Comparison of ENCODE assay signal across 28 mouse cellular contexts in genomic region chr9:109105648-109106047, GRCm38 (mm10). TPM values are rescaled to one million over a fixed set of nuclear protein-coding genes. Genes with fewer than 3 reads are reported as not detected.
DNase-seq lines count a peak whose midpoint lies in the region; ATAC-seq and TF ChIP-seq lines count a peak whose summit lies in the region.
"Had no signal": no experiment of that assay in that cellular context is flagged by ENCODE, and none has a peak within 500 bp of the region (broad histone marks: within the 10 kb centered on the region; RNA-seq: fewer than 3 reads in every experiment).

No protein-coding gene starts in this region.

- H3K9ac ChIP-seq in forebrain, embryonic 14.5 days (ENCODE audit: low read length): peak overlapping the region; percentile 17; the same call in 1 of the 2 replicates
- no peak overlapping the region for H3K9ac ChIP-seq in forebrain, embryonic 16.5 days (replicated peaks; ENCODE audit: low read depth, low read length)
- H3K9ac ChIP-seq in hindbrain, embryonic 16.5 days (ENCODE audit: low read depth, low read length): no peak overlapping the region
- no peak overlapping the region for H3K9ac ChIP-seq in hindbrain, embryonic 11.5 days (ENCODE audit: low read depth, low read length)
- H3K9ac ChIP-seq: embryonic facial prominence, embryonic 12.5 days; heart, embryonic 12.5 days; liver, embryonic 14.5 days; midbrain, embryonic 13.5 days had no signal

- no peaks in the 10 kb centered on the region for H3K9me3 ChIP-seq in forebrain, embryonic 14.5 days (replicated peaks; ENCODE audit: control insufficient read depth, low read length)
- H3K9me3 ChIP-seq in forebrain, embryonic 16.5 days (ENCODE audit: control insufficient read depth, low read length): no peaks in the 10 kb centered on the region
- H3K9me3 ChIP-seq in hindbrain, embryonic 16.5 days (ENCODE audit: control insufficient read depth, low read length): no peaks in the 10 kb centered on the region
- no peaks in the 10 kb centered on the region for H3K9me3 ChIP-seq in hindbrain, embryonic 11.5 days (ENCODE audit: control insufficient read depth, low read length)
- H3K9me3 ChIP-seq: embryonic facial prominence, embryonic 12.5 days; heart, embryonic 12.5 days; hindbrain, embryonic 10.5 days; midbrain, embryonic 13.5 days had no signal

- TF ChIP-seq CTCF in layer of hippocampus, adult 2 months (conservative IDR thresholded peaks at IDR 0.05): no peak

- no peaks in the 10 kb centered on the region for H3K4me1 ChIP-seq in forebrain, embryonic 14.5 days (ENCODE audit: control insufficient read depth, insufficient read depth, low read length)
- H3K4me1 ChIP-seq in forebrain, embryonic 16.5 days (replicated peaks; ENCODE audit: control insufficient read depth, insufficient read depth, low read length): 0 out of 2 replicates have a peak, but pooled peaks cover 3% of the 10 kb centered on the region
- H3K4me1 ChIP-seq in hindbrain, embryonic 16.5 days (ENCODE audit: control insufficient read depth, insufficient read depth, low read depth, low read length): peaks cover 4% of the 10 kb centered on the region; the same call in 1 of the 2 replicates
- H3K4me1 ChIP-seq in hindbrain, embryonic 11.5 days (replicated peaks; ENCODE audit: control insufficient read depth, insufficient read depth, low read length): no peaks in the 10 kb centered on the region
- H3K4me1 ChIP-seq: embryonic facial prominence, embryonic 12.5 days had no signal

- peaks cover 98% of the 10 kb centered on the region for H3K36me3 ChIP-seq in forebrain, embryonic 14.5 days (ENCODE audit: control insufficient read depth, insufficient read depth, low read length)
- peaks cover 41% of the 10 kb centered on the region for H3K36me3 ChIP-seq in forebrain, embryonic 16.5 days (ENCODE audit: control insufficient read depth, insufficient read depth)
- peaks cover 34% of the 10 kb centered on the region for H3K36me3 ChIP-seq in hindbrain, embryonic 16.5 days (ENCODE audit: control insufficient read depth, insufficient read depth, low read length)
- H3K36me3 ChIP-seq in hindbrain, embryonic 11.5 days (ENCODE audit: control insufficient read depth, insufficient read depth, low read length): peaks cover 19% of the 10 kb centered on the region

- ATAC-seq in forebrain, embryonic 14.5 days: no peak
- ATAC-seq in forebrain, embryonic 16.5 days: no peak
- ATAC-seq in hindbrain, embryonic 16.5 days: no peak
- ATAC-seq in hindbrain, embryonic 11.5 days (ENCODE audit: low FRiP score): no peak
- ATAC-seq: Patski had no signal

- no peak overlapping the region for H3K4me3 ChIP-seq in forebrain, embryonic 14.5 days (ENCODE audit: low read depth, low read length)
- H3K4me3 ChIP-seq in forebrain, embryonic 16.5 days (replicated peaks; ENCODE audit: low read length): no peak overlapping the region
- no peak overlapping the region for H3K4me3 ChIP-seq in hindbrain, embryonic 16.5 days (ENCODE audit: low read length)
- H3K4me3 ChIP-seq in hindbrain, embryonic 11.5 days (ENCODE audit: low read depth, low read length): no peak overlapping the region
- H3K4me3 ChIP-seq in layer of hippocampus, adult 2 months: no peak overlapping the region
- H3K4me3 ChIP-seq: embryonic facial prominence, embryonic 12.5 days; heart, embryonic 12.5 days; hindbrain, embryonic 10.5 days; midbrain, embryonic 13.5 days had no signal

- no peaks in the 10 kb centered on the region for H3K27me3 ChIP-seq in forebrain, embryonic 14.5 days (replicated peaks; ENCODE audit: control insufficient read depth, insufficient read depth, low read length)
- no peaks in the 10 kb centered on the region for H3K27me3 ChIP-seq in forebrain, embryonic 16.5 days (replicated peaks; ENCODE audit: control insufficient read depth, insufficient read depth, low read length)
- H3K27me3 ChIP-seq in hindbrain, embryonic 16.5 days (replicated peaks; ENCODE audit: control insufficient read depth, insufficient read depth, low read length): no peaks in the 10 kb centered on the region
- H3K27me3 ChIP-seq in hindbrain, embryonic 11.5 days (ENCODE audit: control insufficient read depth, insufficient read depth, low read length): no peaks in the 10 kb centered on the region
- H3K27me3 ChIP-seq: embryonic facial prominence, embryonic 12.5 days; heart, embryonic 12.5 days; midbrain, embryonic 13.5 days had no signal

- 94% methylated on average over 12 of the region's 12 CpGs for WGBS in forebrain, embryonic 14.5 days
- 94% methylated on average over 12 of the region's 12 CpGs for WGBS in forebrain, embryonic 16.5 days
- WGBS in hindbrain, embryonic 16.5 days: 92% methylated on average over 12 of the region's 12 CpGs
- 93% methylated on average over 12 of the region's 12 CpGs for WGBS in hindbrain, embryonic 11.5 days

- no peak overlapping the region for H3K4me2 ChIP-seq in forebrain, embryonic 14.5 days (ENCODE audit: low read length)
- H3K4me2 ChIP-seq in forebrain, embryonic 16.5 days (ENCODE audit: low read length): no peak overlapping the region
- no peak overlapping the region for H3K4me2 ChIP-seq in hindbrain, embryonic 16.5 days (ENCODE audit: low read length)
- H3K4me2 ChIP-seq in hindbrain, embryonic 11.5 days (replicated peaks; ENCODE audit: low read depth, low read length): no peak overlapping the region
- H3K4me2 ChIP-seq: embryonic facial prominence, embryonic 12.5 days; heart, embryonic 12.5 days; midbrain, embryonic 13.5 days had no signal

- no peak for DNase-seq in forebrain, embryonic 14.5 days (ENCODE audit: low spot score)
- DNase-seq in hindbrain, embryonic 11.5 days (ENCODE audit: low spot score): no peak
- no peak for DNase-seq in layer of hippocampus, adult 2 months (ENCODE audit: low spot score in 2 of 2)
- no peak for DNase-seq in layer of hippocampus, adult 11-12 months (ENCODE audit: low spot score)
- no peak for DNase-seq in right cerebral cortex, postnatal 4 days
- DNase-seq: cerebellum, adult 11-12 months; cerebellum, adult 9-11 months; embryo, embryonic 11 days; gastrocnemius, postnatal 14 days; heart, adult 18-20 months; kidney, adult 8-10 months; liver; lung, adult 2 months; right cerebral cortex, postnatal 25 days; spleen, adult 18-20 months; thymus, adult 18-20 months; thymus, postnatal 25 days had no signal

- no peak overlapping the region for H3K27ac ChIP-seq in forebrain, embryonic 14.5 days (ENCODE audit: low read depth, low read length)
- no peak overlapping the region for H3K27ac ChIP-seq in forebrain, embryonic 16.5 days (ENCODE audit: low read length)
- peak overlapping the region; percentile 34; the same call in 1 of the 2 replicates for H3K27ac ChIP-seq in hindbrain, embryonic 16.5 days (ENCODE audit: low read depth, low read length)
- no peak overlapping the region for H3K27ac ChIP-seq in hindbrain, embryonic 11.5 days (ENCODE audit: low read depth, low read length)
- peak overlapping the region; percentile 51; the same call in 1 of the 2 replicates for H3K27ac ChIP-seq in layer of hippocampus, adult 2 months
- H3K27ac ChIP-seq: embryonic facial prominence, embryonic 12.5 days; hindbrain, embryonic 10.5 days; liver, embryonic 14.5 days; macrophage; midbrain, embryonic 13.5 days had no signal

RNA-seq across cellular contexts. Expression of gene Plxnb1, which starts 10.5 kb away (rescaled TPM):
- polyA plus RNA-seq in forebrain, embryonic 14.5 days (2014; fragmentation: Nextera tagmentation; extraction: Ambion mirVana): 13.9 and 15.7 TPM in 2 replicates
- polyA plus RNA-seq in forebrain, embryonic 16.5 days (2015; fragmentation: Nextera tagmentation; extraction: Ambion mirVana): 18.6 and 22.1 TPM in 2 replicates
- polyA plus RNA-seq in hindbrain, embryonic 16.5 days (2015; fragmentation: Nextera tagmentation; extraction: Ambion mirVana): 12.6 and 18.2 TPM in 2 replicates
- polyA plus RNA-seq in hindbrain, embryonic 11.5 days (2014; fragmentation: Nextera tagmentation; extraction: Ambion mirVana): 16.9 and 18.2 TPM in 2 replicates
- total RNA-seq in layer of hippocampus, adult 2 months (2021): 10 to 100 TPM; 84.4 to 92.7 TPM
- total RNA-seq: megakaryocyte-erythroid progenitor cell, adult 5-6 weeks; MEL had no signal
- polyA plus RNA-seq: macrophage had no signal

RNA-seq across cellular contexts. Expression of gene Tma7, which starts 23.3 kb away (rescaled TPM):
- polyA plus RNA-seq in forebrain, embryonic 14.5 days (2014; fragmentation: Nextera tagmentation; extraction: Ambion mirVana): 652 and 758 TPM in 2 replicates
- 505 and 526 TPM in 2 replicates for polyA plus RNA-seq in forebrain, embryonic 16.5 days (2015; fragmentation: Nextera tagmentation; extraction: Ambion mirVana)
- 586 and 663 TPM in 2 replicates for polyA plus RNA-seq in hindbrain, embryonic 16.5 days (2015; fragmentation: Nextera tagmentation; extraction: Ambion mirVana)
- polyA plus RNA-seq in hindbrain, embryonic 11.5 days (2014; fragmentation: Nextera tagmentation; extraction: Ambion mirVana): 756 and 774 TPM in 2 replicates
- 100 to 1,000 TPM; 295 to 309 TPM for total RNA-seq in layer of hippocampus, adult 2 months (2021)

RNA-seq across cellular contexts. Expression of gene Ccdc51, which starts 23.4 kb away (rescaled TPM):
- 19.4 and 21.2 TPM in 2 replicates for polyA plus RNA-seq in forebrain, embryonic 14.5 days (2014; fragmentation: Nextera tagmentation; extraction: Ambion mirVana)
- 16.9 and 17.5 TPM in 2 replicates for polyA plus RNA-seq in forebrain, embryonic 16.5 days (2015; fragmentation: Nextera tagmentation; extraction: Ambion mirVana)
- 12.5 and 13.1 TPM in 2 replicates for polyA plus RNA-seq in hindbrain, embryonic 16.5 days (2015; fragmentation: Nextera tagmentation; extraction: Ambion mirVana)
- 11.0 and 12.3 TPM in 2 replicates for polyA plus RNA-seq in hindbrain, embryonic 11.5 days (2014; fragmentation: Nextera tagmentation; extraction: Ambion mirVana)
- total RNA-seq in layer of hippocampus, adult 2 months (2021): 1 to 10 TPM; 7.6 to 8.1 TPM

RNA-seq across cellular contexts. Expression of gene Atrip, which starts 31.7 kb away (rescaled TPM):
- 27.3 and 29.6 TPM in 2 replicates for polyA plus RNA-seq in forebrain, embryonic 14.5 days (2014; fragmentation: Nextera tagmentation; extraction: Ambion mirVana)
- 36.0 and 38.3 TPM in 2 replicates for polyA plus RNA-seq in forebrain, embryonic 16.5 days (2015; fragmentation: Nextera tagmentation; extraction: Ambion mirVana)
- 30.0 and 31.8 TPM in 2 replicates for polyA plus RNA-seq in hindbrain, embryonic 16.5 days (2015; fragmentation: Nextera tagmentation; extraction: Ambion mirVana)
- polyA plus RNA-seq in hindbrain, embryonic 11.5 days (2014; fragmentation: Nextera tagmentation; extraction: Ambion mirVana): 26.0 TPM in 2 replicates
- 10 to 100 TPM; 25.0 to 31.9 TPM for total RNA-seq in layer of hippocampus, adult 2 months (2021)

RNA-seq across cellular contexts. Expression of gene Trex1, which starts 46.1 kb away (rescaled TPM):
- 11.1 and 11.9 TPM in 2 replicates for polyA plus RNA-seq in forebrain, embryonic 14.5 days (2014; fragmentation: Nextera tagmentation; extraction: Ambion mirVana)
- polyA plus RNA-seq in forebrain, embryonic 16.5 days (2015; fragmentation: Nextera tagmentation; extraction: Ambion mirVana): 16.1 and 17.9 TPM in 2 replicates
- polyA plus RNA-seq in hindbrain, embryonic 16.5 days (2015; fragmentation: Nextera tagmentation; extraction: Ambion mirVana): 13.6 and 14.2 TPM in 2 replicates
- 7.5 and 9.7 TPM in 2 replicates for polyA plus RNA-seq in hindbrain, embryonic 11.5 days (2014; fragmentation: Nextera tagmentation; extraction: Ambion mirVana)
- total RNA-seq in layer of hippocampus, adult 2 months (2021): 10 to 100 TPM; 12.9 to 15.4 TPM

Comparison
In these comparisons a context has a peak if more than half of its experiments do, and no peak if none do; other contexts are left out.
1. H3K27ac ChIP-seq: peak in hindbrain, embryonic 16.5 days (single experiment) and layer of hippocampus, adult 2 months (single experiment); none in forebrain, embryonic 14.5 days (single experiment), forebrain, embryonic 16.5 days (single experiment) and hindbrain, embryonic 11.5 days (single experiment).